Mouse (Mus musculus): ENCODE measurements around the gene AL607142.1. TPM values are rescaled to one million over a fixed set of nuclear protein-coding genes. Genes with fewer than 3 reads are reported as not detected.

The AL607142.1 gene
- total RNA-seq (2014; rRNA removed) (not detected in 2 replicates), polyA plus RNA-seq (2015; fragmentation: Nextera tagmentation; extraction: Ambion mirVana) (not detected in 2 replicates)

- no peaks in the 10 kb centered on the region for H3K27me3 ChIP-seq (ENCODE audit: insufficient read depth, low read length)
- H3K4me3 ChIP-seq (ENCODE audit: low read depth, low read length): no peak within 1 kb of the TSS
- H3K9me3 ChIP-seq (ENCODE audit: low read length): no peaks in the 10 kb centered on the region
- H3K27ac ChIP-seq (ENCODE audit: low read depth, low read length): no peak within 1 kb of the TSS
- H3K9ac ChIP-seq (replicated peaks; ENCODE audit: low read length, poor library complexity, severe bottlenecking): no peak within 1 kb of the TSS
- TF ChIP-seq CTCF (IDR thresholded peaks at IDR 0.05): no peak
- ATAC-seq (ENCODE audit: low FRiP score) (no peak), DNase-seq (ENCODE audit: low spot score) (no peak)
- no peak within 1 kb of the TSS for H3K4me2 ChIP-seq (ENCODE audit: low read depth, low read length, poor library complexity, severe bottlenecking)
- no peaks in the 10 kb centered on the region for H3K4me1 ChIP-seq (ENCODE audit: insufficient read depth, low read length)
- H3K36me3 ChIP-seq (ENCODE audit: insufficient read depth, low read length): no peaks in the 10 kb centered on the region
- 89% methylated on average over 10 of the region's 10 CpGs for WGBS
Observed at GRCm38 (mm10) chr4:120064696-120065095, at the start of gene AL607142.1. AL607142.1 (plus strand) TSS chr4:120064996.

GRCm38 (mm10) chr4:120018426-120018825 is 46.4 kb upstream of the AL607142.1 start:
- ATAC-seq (ENCODE audit: low FRiP score) (no peak), DNase-seq (ENCODE audit: low spot score) (peak; percentile 61)
- Histone ChIP-seq H3K4me1 (ENCODE audit: insufficient read depth, low read length) (peaks cover 4% of the 10 kb centered on the region; the same call in 1 of the 2 replicates), H3K27me3 (ENCODE audit: insufficient read depth, low read length) (no peaks in the 10 kb centered on the region), H3K4me3 (ENCODE audit: low read depth, low read length) (no peak overlapping the region), H3K9me3 (ENCODE audit: low read length) (no peaks in the 10 kb centered on the region), H3K36me3 (ENCODE audit: insufficient read depth, low read length) (no peaks in the 10 kb centered on the region), H3K9ac (replicated peaks; ENCODE audit: low read length, poor library complexity, severe bottlenecking) (no peak overlapping the region), H3K27ac (ENCODE audit: low read depth, low read length) (no peak overlapping the region), H3K4me2 (ENCODE audit: low read depth, low read length, poor library complexity, severe bottlenecking) (no peak overlapping the region)
- TF ChIP-seq CTCF (IDR thresholded peaks at IDR 0.05): no peak
- WGBS: 70% methylated on average over 5 of the region's 5 CpGs

GRCm38 (mm10) chr4:120022392-120022791 is 42.4 kb upstream of the AL607142.1 start:
- H3K36me3 ChIP-seq (ENCODE audit: insufficient read depth, low read length): no peaks in the 10 kb centered on the region
- peaks cover 3% of the 10 kb centered on the region; the same call in 1 of the 2 replicates for H3K4me1 ChIP-seq (ENCODE audit: insufficient read depth, low read length)
- H3K4me2 ChIP-seq (ENCODE audit: low read depth, low read length, poor library complexity, severe bottlenecking): no peak overlapping the region
- TF ChIP-seq CTCF (IDR thresholded peaks at IDR 0.05): no peak
- H3K9me3 ChIP-seq (ENCODE audit: low read length): no peaks in the 10 kb centered on the region
- 69% methylated on average over 3 of the region's 3 CpGs for WGBS
- no peak overlapping the region for H3K9ac ChIP-seq (replicated peaks; ENCODE audit: low read length, poor library complexity, severe bottlenecking)
- ATAC-seq (ENCODE audit: low FRiP score) (no peak), DNase-seq (ENCODE audit: low spot score) (no peak)
- no peak overlapping the region for H3K27ac ChIP-seq (ENCODE audit: low read depth, low read length)
- no peaks in the 10 kb centered on the region for H3K27me3 ChIP-seq (ENCODE audit: insufficient read depth, low read length)
- H3K4me3 ChIP-seq (ENCODE audit: low read depth, low read length): no peak overlapping the region

- Histone ChIP-seq H3K4me3 (ENCODE audit: low read depth, low read length) (no peak overlapping the region), H3K4me1 (ENCODE audit: insufficient read depth, low read length) (no peaks in the 10 kb centered on the region), H3K9ac (replicated peaks; ENCODE audit: low read length, poor library complexity, severe bottlenecking) (no peak overlapping the region), H3K4me2 (ENCODE audit: low read depth, low read length, poor library complexity, severe bottlenecking) (no peak overlapping the region), H3K9me3 (ENCODE audit: low read length) (no peaks in the 10 kb centered on the region), H3K36me3 (ENCODE audit: insufficient read depth, low read length) (no peaks in the 10 kb centered on the region), H3K27ac (ENCODE audit: low read depth, low read length) (no peak overlapping the region), H3K27me3 (ENCODE audit: insufficient read depth, low read length) (no peaks in the 10 kb centered on the region)
- TF ChIP-seq CTCF (IDR thresholded peaks at IDR 0.05): no peak
- 90% methylated on average over 4 of the region's 4 CpGs for WGBS
- ATAC-seq (ENCODE audit: low FRiP score) (no peak), DNase-seq (ENCODE audit: low spot score) (no peak)
Observed at GRCm38 (mm10) chr4:120023221-120023840, 41.5 kb upstream of the AL607142.1 start.

GRCm38 (mm10) chr4:120024071-120024470 is 40.7 kb upstream of the AL607142.1 start:
- no peaks in the 10 kb centered on the region for H3K36me3 ChIP-seq (ENCODE audit: insufficient read depth, low read length)
- H3K9ac ChIP-seq (replicated peaks; ENCODE audit: low read length, poor library complexity, severe bottlenecking): no peak overlapping the region
- no peaks in the 10 kb centered on the region for H3K27me3 ChIP-seq (ENCODE audit: insufficient read depth, low read length)
- no peak for TF ChIP-seq CTCF (IDR thresholded peaks at IDR 0.05)
- no peak overlapping the region for H3K4me2 ChIP-seq (ENCODE audit: low read depth, low read length, poor library complexity, severe bottlenecking)
- WGBS: 58% methylated on average over 10 of the region's 10 CpGs
- no peaks in the 10 kb centered on the region for H3K4me1 ChIP-seq (ENCODE audit: insufficient read depth, low read length)
- DNase-seq (ENCODE audit: low spot score): peak; percentile 59
- ATAC-seq (ENCODE audit: low FRiP score): no peak
- no peak overlapping the region for H3K4me3 ChIP-seq (ENCODE audit: low read depth, low read length)
- no peaks in the 10 kb centered on the region for H3K9me3 ChIP-seq (ENCODE audit: low read length)
- no peak overlapping the region for H3K27ac ChIP-seq (ENCODE audit: low read depth, low read length)

- Histone ChIP-seq H3K27ac (ENCODE audit: low read depth, low read length) (no peak overlapping the region), H3K4me3 (ENCODE audit: low read depth, low read length) (no peak overlapping the region), H3K27me3 (ENCODE audit: insufficient read depth, low read length) (no peaks in the 10 kb centered on the region), H3K9ac (replicated peaks; ENCODE audit: low read length, poor library complexity, severe bottlenecking) (no peak overlapping the region), H3K9me3 (ENCODE audit: low read length) (no peaks in the 10 kb centered on the region), H3K4me1 (ENCODE audit: insufficient read depth, low read length) (0 out of 2 replicates have a peak, but pooled peaks cover 2% of the 10 kb centered on the region), H3K36me3 (ENCODE audit: insufficient read depth, low read length) (no peaks in the 10 kb centered on the region), H3K4me2 (ENCODE audit: low read depth, low read length, poor library complexity, severe bottlenecking) (no peak overlapping the region)
- DNase-seq (ENCODE audit: low spot score) (no peak), ATAC-seq (ENCODE audit: low FRiP score) (no peak)
- 95% methylated on average over 1 of the region's 1 CpGs for WGBS
- no peak for TF ChIP-seq CTCF (IDR thresholded peaks at IDR 0.05)
Observed at GRCm38 (mm10) chr4:120027671-120028070, 37.1 kb upstream of the AL607142.1 start.

All from midbrain, postnatal 0 days (tissue).